Comparison of ENCODE assay signal across 8 mouse cellular contexts in the genomic region with DNA sequence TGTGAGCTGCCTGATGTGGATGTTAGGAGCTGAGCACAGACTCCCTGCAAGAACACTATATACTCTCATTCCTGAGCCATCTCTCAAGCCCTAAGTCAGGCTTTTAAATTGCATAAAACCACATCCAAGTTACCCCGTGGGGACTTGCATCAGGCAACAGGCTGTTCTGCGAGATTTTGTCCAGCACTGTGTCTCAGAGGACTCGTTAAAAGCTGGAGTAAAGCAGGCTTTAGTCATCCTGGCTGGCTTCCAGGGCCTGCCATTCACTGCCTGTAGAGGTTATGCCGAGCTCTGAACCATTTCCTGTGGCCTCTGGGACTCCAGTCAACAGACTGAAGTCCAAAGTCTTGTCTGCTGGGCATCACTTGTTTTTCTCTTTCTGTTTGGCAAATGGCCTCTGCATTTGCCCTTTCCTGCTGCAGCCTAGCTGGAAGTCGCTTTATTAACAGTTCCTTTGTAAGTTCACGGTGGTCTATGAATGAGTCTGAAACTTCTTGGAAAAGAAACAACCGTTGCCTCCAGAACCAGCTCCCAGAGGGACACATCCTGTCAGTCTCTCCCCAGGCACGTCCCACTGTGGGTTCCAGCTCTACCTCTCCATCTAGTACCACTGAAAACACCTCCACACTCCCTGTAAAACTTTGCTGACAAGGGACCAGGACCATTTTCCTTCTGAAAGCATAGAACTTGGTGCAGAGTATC.
DNase-seq lines count a peak whose midpoint lies in the region; ATAC-seq and TF ChIP-seq lines count a peak whose summit lies in the region.

No protein-coding gene starts in this region.

- no peaks in the 10 kb centered on the region for H3K27me3 ChIP-seq in embryonic facial prominence, embryonic 11.5 days (ENCODE audit: control insufficient read depth, insufficient read depth, low read length)
- H3K27me3 ChIP-seq in embryonic facial prominence, embryonic 10.5 days (replicated peaks; ENCODE audit: low read depth, poor library complexity, severe bottlenecking) = no peaks in the 10 kb centered on the region
- no peaks in the 10 kb centered on the region for H3K27me3 ChIP-seq in heart, adult 2 months (ENCODE audit: control insufficient read depth, insufficient read depth, low read length)
- H3K27me3 ChIP-seq in kidney, adult 2 months (replicated peaks; ENCODE audit: control insufficient read depth, insufficient read depth, low read length) = no peaks in the 10 kb centered on the region

- intact Hi-C loops in heart, adult 2 months (cut with DNase I) = no loop called here

- no peak for TF ChIP-seq POLR2A in heart, adult 2 months (IDR thresholded peaks at IDR 0.05; ENCODE audit: insufficient read depth, low read depth, low read length)
- TF ChIP-seq POLR2A in kidney, adult 2 months (IDR thresholded peaks at IDR 0.05; ENCODE audit: low read depth, low read length) = no peak
- TF ChIP-seq POLR2A in lung, adult 2 months (IDR thresholded peaks at IDR 0.05; ENCODE audit: borderline replicate concordance, extremely low read depth, low read depth, low read length) = no peak

- no peak overlapping the region for H3K4me2 ChIP-seq in embryonic facial prominence, embryonic 11.5 days (ENCODE audit: low read depth, low read length)

- no peak for TF ChIP-seq CTCF in heart, adult 2 months (IDR thresholded peaks at IDR 0.05)
- no peak for TF ChIP-seq CTCF in kidney, adult 2 months (conservative IDR thresholded peaks at IDR 0.05; ENCODE audit: insufficient read depth, insufficient read length, low read depth, low read length)
- TF ChIP-seq CTCF in lung, adult 2 months (IDR thresholded peaks at IDR 0.05; ENCODE audit: insufficient read depth, low read length) = no peak

- no peaks in the 10 kb centered on the region for H3K79me2 ChIP-seq in heart, adult 2 months (replicated peaks; ENCODE audit: control insufficient read depth, insufficient read depth, low read length)

- H3K4me1 ChIP-seq in embryonic facial prominence, embryonic 11.5 days (ENCODE audit: control insufficient read depth, insufficient read depth, low read length) = no peaks in the 10 kb centered on the region
- H3K4me1 ChIP-seq in embryonic facial prominence, embryonic 10.5 days = 0 out of 2 replicates have a peak, but pooled peaks cover 8% of the 10 kb centered on the region
- peaks cover 4% of the 10 kb centered on the region for H3K4me1 ChIP-seq in heart, adult 2 months (ENCODE audit: control insufficient read depth, insufficient read depth, low read length)
- peaks cover 16% of the 10 kb centered on the region for H3K4me1 ChIP-seq in kidney, adult 2 months (ENCODE audit: control insufficient read depth, insufficient read depth, low read length)
- H3K4me1 ChIP-seq in lung, adult 2 months (ENCODE audit: control insufficient read depth, insufficient read depth, low read length) = peaks cover 3% of the 10 kb centered on the region; the same call in 1 of the 2 replicates

- no peak overlapping the region for H3K9ac ChIP-seq in embryonic facial prominence, embryonic 11.5 days (replicated peaks; ENCODE audit: low read length)
- no peak overlapping the region for H3K9ac ChIP-seq in heart, adult 2 months (ENCODE audit: low read depth, low read length)

- H3K9me3 ChIP-seq in embryonic facial prominence, embryonic 11.5 days (replicated peaks; ENCODE audit: control insufficient read depth, low read length) = no peaks in the 10 kb centered on the region
- H3K9me3 ChIP-seq in embryonic facial prominence, embryonic 10.5 days = no peaks in the 10 kb centered on the region

- WGBS in embryonic facial prominence, embryonic 11.5 days = 60% methylated on average over 8 of the region's 8 CpGs
- WGBS in embryonic facial prominence, embryonic 10.5 days = 73% methylated on average over 8 of the region's 8 CpGs
- 16% methylated on average over 8 of the region's 8 CpGs for WGBS in heart, adult 2 months
- 12% methylated on average over 8 of the region's 8 CpGs for WGBS in kidney, adult 2 months
- WGBS in lung, adult 2 months = 17% methylated on average over 8 of the region's 8 CpGs

- no peak for ATAC-seq in embryonic facial prominence, embryonic 11.5 days (replicated peaks; ENCODE audit: insufficient number of reproducible peaks, low FRiP score, low TSS enrichment, low read depth)

- no peak for TF ChIP-seq EP300 in heart, adult 2 months (IDR thresholded peaks at IDR 0.05; ENCODE audit: insufficient read depth, low read depth, low read length)

- peak; percentile 44 for DNase-seq in embryonic facial prominence, embryonic 11.5 days (ENCODE audit: low spot score)
- DNase-seq in embryonic facial prominence, embryonic 10.5 days (ENCODE audit: low spot score) = no peak
- peak; percentile 39 for DNase-seq in brain, embryonic 18.5 days (ENCODE audit: low read depth, low spot score)
- peak; percentile 73 to 82 for DNase-seq in heart, adult 2 months
- peak; percentile 97 for DNase-seq in kidney, adult 2 months
- DNase-seq in lung, adult 2 months = peak; percentile 16
- peak; percentile 74 for DNase-seq in testis, postnatal 10 days (ENCODE audit: low spot score)
- no peak for DNase-seq in thymus, postnatal 10 days (ENCODE audit: low spot score in 2 of 2)

- no peak overlapping the region for H3K4me3 ChIP-seq in embryonic facial prominence, embryonic 11.5 days (ENCODE audit: low read depth, low read length)
- no peak overlapping the region for H3K4me3 ChIP-seq in embryonic facial prominence, embryonic 10.5 days
- H3K4me3 ChIP-seq in heart, adult 2 months = no peak overlapping the region
- no peak overlapping the region for H3K4me3 ChIP-seq in kidney, adult 2 months (ENCODE audit: insufficient read depth, low read depth, low read length)
- H3K4me3 ChIP-seq in lung, adult 2 months (replicated peaks; ENCODE audit: extremely low read depth, low read depth, low read length) = no peak overlapping the region

- H3K36me3 ChIP-seq in embryonic facial prominence, embryonic 11.5 days (replicated peaks; ENCODE audit: control insufficient read depth, insufficient read depth, low read depth, low read length) = no peaks in the 10 kb centered on the region
- no peaks in the 10 kb centered on the region for H3K36me3 ChIP-seq in embryonic facial prominence, embryonic 10.5 days (replicated peaks)
- H3K36me3 ChIP-seq in heart, adult 2 months (ENCODE audit: control insufficient read depth, insufficient read depth, low read length) = no peaks in the 10 kb centered on the region
- no peaks in the 10 kb centered on the region for H3K36me3 ChIP-seq in kidney, adult 2 months (ENCODE audit: control insufficient read depth, insufficient read depth, low read length)

- H3K27ac ChIP-seq in embryonic facial prominence, embryonic 11.5 days (replicated peaks; ENCODE audit: low read depth, low read length) = no peak overlapping the region
- H3K27ac ChIP-seq in embryonic facial prominence, embryonic 10.5 days (replicated peaks) = no peak overlapping the region
- peak overlapping the region; percentile 15 for H3K27ac ChIP-seq in heart, adult 2 months
- H3K27ac ChIP-seq in kidney, adult 2 months (ENCODE audit: insufficient read depth, low read depth, low read length) = peak overlapping the region; percentile 94

Comparison
In these comparisons a context has a peak if more than half of its experiments do, and no peak if none do; other contexts are left out.
1. DNase-seq: peak in embryonic facial prominence, embryonic 11.5 days (single experiment), brain, embryonic 18.5 days (single experiment), heart, adult 2 months (2 of 2), kidney, adult 2 months (single experiment), lung, adult 2 months (single experiment) and testis, postnatal 10 days (single experiment); none in embryonic facial prominence, embryonic 10.5 days (single experiment) and thymus, postnatal 10 days (0 of 2).
2. H3K27ac ChIP-seq: peak in heart, adult 2 months (single experiment) and kidney, adult 2 months (single experiment); none in embryonic facial prominence, embryonic 11.5 days (single experiment) and embryonic facial prominence, embryonic 10.5 days (single experiment).